Mouse (Mus musculus): ENCODE data around the gene Nutm2. TPM values are rescaled to one million over a fixed set of nuclear protein-coding genes. Genes with fewer than 3 reads are reported as not detected.
"Not testable (repeated sequence)": the region's sequence is repeated elsewhere in the genome, so short reads cannot be mapped to it uniquely, and the experiment has no call there.

Gene Nutm2
- polyA plus RNA-seq, 1 experiment from 2014 or later, result not detected

DNA sequence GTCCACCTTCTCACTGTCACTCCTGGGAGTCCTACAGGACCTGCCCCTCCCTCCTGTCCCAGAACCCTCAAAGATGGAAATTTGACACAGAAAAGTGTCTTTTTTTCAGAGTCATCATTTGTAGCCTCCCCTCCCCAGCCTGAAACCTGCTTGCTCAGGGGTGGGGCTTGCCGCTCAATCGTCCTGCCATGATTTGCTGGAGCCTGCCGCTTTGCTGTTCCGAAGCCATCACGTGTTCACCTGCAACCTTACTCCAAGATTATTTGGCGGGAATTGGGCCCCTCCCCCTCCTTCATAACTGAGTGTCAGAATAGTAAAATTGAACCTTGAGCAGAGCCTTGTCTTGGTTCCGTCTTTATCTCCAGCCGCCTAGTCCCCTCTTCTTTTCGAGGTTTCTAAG is 14.8 kb upstream of the Nutm2 start:
- DNase-seq (ENCODE audit: low spot score); H3K4me2 ChIP-seq; H3K27ac ChIP-seq (ENCODE audit: low read depth, low read length); H3K9ac ChIP-seq (ENCODE audit: low read depth, low read length); ATAC-seq (replicated peaks; ENCODE audit: low FRiP score); H3K4me1 ChIP-seq (replicated peaks; ENCODE audit: control insufficient read depth, insufficient read depth, low read length); H3K36me3 ChIP-seq (ENCODE audit: control insufficient read depth, insufficient read depth, low read length); H3K4me3 ChIP-seq (ENCODE audit: low read depth, low read length); H3K9me3 ChIP-seq (ENCODE audit: control insufficient read depth, low read length); H3K27me3 ChIP-seq (replicated peaks; ENCODE audit: control insufficient read depth, insufficient read depth, low read length): not testable (repeated sequence)
- WGBS, result 61% methylated on average over 9 of the region's 9 CpGs

DNA sequence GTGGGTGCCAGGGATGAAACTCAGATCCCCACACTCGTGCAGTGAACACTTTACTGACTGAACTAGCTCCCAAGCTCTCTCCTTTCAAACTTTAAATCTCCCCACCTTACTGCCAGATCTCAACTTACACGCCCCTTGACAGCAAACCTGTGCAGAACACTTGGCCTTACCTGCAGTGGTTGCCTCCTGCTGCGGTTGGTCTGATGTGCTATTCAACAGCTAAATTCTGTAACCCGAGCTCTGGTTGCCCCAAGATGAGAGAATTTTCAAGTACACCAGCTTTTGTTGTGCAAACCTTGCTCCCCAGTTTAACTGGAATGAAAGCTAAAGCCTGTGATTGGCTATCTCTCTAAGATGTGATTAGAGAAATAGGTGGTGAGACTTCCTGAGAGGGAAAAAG is 13.7 kb upstream of the Nutm2 start:
- 26% methylated on average over 4 of the region's 4 CpGs for WGBS
- Histone ChIP-seq H3K4me2 (no peak overlapping the region), H3K27me3 (replicated peaks; ENCODE audit: control insufficient read depth, insufficient read depth, low read length) (no peaks in the 10 kb centered on the region), H3K9me3 (ENCODE audit: control insufficient read depth, low read length) (no peaks in the 10 kb centered on the region), H3K4me1 (replicated peaks; ENCODE audit: control insufficient read depth, insufficient read depth, low read length) (no peaks in the 10 kb centered on the region), H3K36me3 (ENCODE audit: control insufficient read depth, insufficient read depth, low read length) (no peaks in the 10 kb centered on the region), H3K4me3 (ENCODE audit: low read depth, low read length) (no peak overlapping the region), H3K9ac (ENCODE audit: low read depth, low read length) (no peak overlapping the region), H3K27ac (ENCODE audit: low read depth, low read length) (no peak overlapping the region)
- ATAC-seq (replicated peaks; ENCODE audit: low FRiP score) (no peak), DNase-seq (ENCODE audit: low spot score) (no peak)

DNA sequence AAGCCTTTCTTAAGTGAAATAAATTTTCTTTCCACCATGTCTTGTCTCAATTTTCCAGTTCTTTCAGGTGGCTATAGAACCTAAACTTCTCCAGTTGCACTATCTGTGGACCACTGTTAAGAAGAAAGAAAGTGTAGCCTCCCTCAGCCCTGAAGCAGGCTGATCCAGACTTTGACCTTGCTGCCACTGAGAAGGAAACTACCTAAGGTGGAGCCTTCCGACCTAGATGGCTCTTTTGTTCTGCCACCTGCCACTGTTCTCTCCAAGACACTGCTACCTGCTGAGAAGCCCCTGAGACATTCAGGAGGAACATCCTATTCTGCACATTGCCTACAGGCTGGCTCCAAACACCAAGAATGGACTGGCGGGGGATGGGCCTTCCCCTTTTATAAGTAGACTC is 6.7 kb upstream of the Nutm2 start:
- H3K4me2 ChIP-seq; H3K9me3 ChIP-seq (ENCODE audit: control insufficient read depth, low read length); H3K27me3 ChIP-seq (replicated peaks; ENCODE audit: control insufficient read depth, insufficient read depth, low read length); ATAC-seq (replicated peaks; ENCODE audit: low FRiP score); H3K4me1 ChIP-seq (replicated peaks; ENCODE audit: control insufficient read depth, insufficient read depth, low read length); H3K9ac ChIP-seq (ENCODE audit: low read depth, low read length); H3K4me3 ChIP-seq (ENCODE audit: low read depth, low read length); H3K27ac ChIP-seq (ENCODE audit: low read depth, low read length); H3K36me3 ChIP-seq (ENCODE audit: control insufficient read depth, insufficient read depth, low read length); DNase-seq (ENCODE audit: low spot score): not testable (repeated sequence)
- 66% methylated on average over 2 of the region's 2 CpGs for WGBS

DNA sequence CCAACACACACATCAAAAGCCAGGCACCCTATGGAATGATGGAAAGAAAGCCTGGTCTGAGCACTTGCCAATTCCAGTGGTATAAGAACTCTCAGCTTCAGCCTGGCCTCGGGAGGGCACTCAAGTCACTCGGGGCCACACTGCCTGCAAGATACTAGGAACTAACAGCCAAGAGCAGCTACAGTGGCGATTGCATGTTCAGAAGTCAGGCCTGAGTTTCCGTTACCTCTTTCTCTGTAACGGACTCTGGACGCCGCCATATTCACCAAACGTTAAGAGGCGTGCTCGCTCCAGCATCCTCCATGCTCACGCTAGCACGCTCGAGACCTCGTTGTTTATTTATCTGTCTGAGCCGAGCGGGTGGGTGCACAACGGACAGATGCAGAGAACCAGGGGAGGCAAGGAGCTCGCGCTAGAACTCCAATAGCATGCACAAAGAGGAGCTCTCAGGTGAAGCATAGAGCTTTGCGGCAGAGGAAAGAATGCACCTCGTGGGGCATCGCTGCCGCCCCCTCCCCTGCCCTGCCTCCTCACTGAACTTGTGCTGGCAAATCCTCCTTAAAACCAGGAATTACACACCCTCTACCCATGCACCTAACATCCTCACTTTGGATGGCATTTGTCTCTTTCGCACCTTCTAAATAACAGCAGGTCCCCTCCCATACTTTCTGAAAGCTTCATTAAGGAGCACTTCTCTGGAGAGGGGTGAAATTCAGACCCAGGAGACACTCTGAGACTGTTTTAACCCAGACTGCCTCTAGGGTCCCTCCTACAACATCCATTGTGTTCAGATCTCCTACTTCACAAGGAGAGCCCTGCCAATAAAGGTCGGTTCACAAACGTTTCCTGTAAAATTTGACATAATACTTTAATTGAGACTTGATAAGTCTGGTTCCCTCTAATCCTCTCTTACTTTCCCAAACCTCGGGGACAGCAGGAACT is 2.2 kb upstream of the Nutm2 start:
- peak overlapping the region; percentile 48 for H3K4me2 ChIP-seq
- WGBS, result 30% methylated on average over 27 of the region's 27 CpGs
- H3K36me3 ChIP-seq (ENCODE audit: control insufficient read depth, insufficient read depth, low read length), result no peaks in the 10 kb centered on the region
- no peak overlapping the region for H3K4me3 ChIP-seq (ENCODE audit: low read depth, low read length)
- no peaks in the 10 kb centered on the region for H3K4me1 ChIP-seq (replicated peaks; ENCODE audit: control insufficient read depth, insufficient read depth, low read length)
- no peak overlapping the region for H3K27ac ChIP-seq (ENCODE audit: low read depth, low read length)
- no peaks in the 10 kb centered on the region for H3K9me3 ChIP-seq (ENCODE audit: control insufficient read depth, low read length)
- H3K27me3 ChIP-seq (replicated peaks; ENCODE audit: control insufficient read depth, insufficient read depth, low read length), result no peaks in the 10 kb centered on the region
- DNase-seq (ENCODE audit: low spot score) (no peak), ATAC-seq (replicated peaks; ENCODE audit: low FRiP score) (no peak)
- H3K9ac ChIP-seq (ENCODE audit: low read depth, low read length), result no peak overlapping the region

DNA sequence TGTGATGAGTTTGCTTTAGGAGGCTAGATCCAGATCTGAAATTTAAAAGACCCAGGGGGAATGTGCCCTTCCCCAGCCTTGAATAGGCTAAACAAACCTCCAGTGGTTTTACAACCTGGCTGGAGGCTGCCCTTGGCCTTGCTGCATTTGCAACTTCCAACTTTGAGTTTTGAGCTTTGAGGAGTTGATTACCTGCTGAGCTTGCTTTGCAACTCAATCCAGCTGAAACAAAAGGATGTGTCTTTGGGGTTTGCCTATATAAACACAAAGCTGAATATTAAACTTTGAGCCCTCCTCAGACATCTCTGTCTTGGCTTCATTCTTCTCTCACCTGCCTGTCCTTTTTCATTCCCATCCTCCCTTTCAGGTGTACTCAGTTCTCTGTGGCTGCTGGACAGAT is 21.4 kb downstream of the Nutm2 start:
- ATAC-seq (replicated peaks; ENCODE audit: low FRiP score); H3K4me2 ChIP-seq; H3K36me3 ChIP-seq (ENCODE audit: control insufficient read depth, insufficient read depth, low read length); H3K27ac ChIP-seq (ENCODE audit: low read depth, low read length); H3K9me3 ChIP-seq (ENCODE audit: control insufficient read depth, low read length); H3K4me1 ChIP-seq (replicated peaks; ENCODE audit: control insufficient read depth, insufficient read depth, low read length); DNase-seq (ENCODE audit: low spot score); H3K4me3 ChIP-seq (ENCODE audit: low read depth, low read length); H3K27me3 ChIP-seq (replicated peaks; ENCODE audit: control insufficient read depth, insufficient read depth, low read length); H3K9ac ChIP-seq (ENCODE audit: low read depth, low read length): not testable (repeated sequence)

DNA sequence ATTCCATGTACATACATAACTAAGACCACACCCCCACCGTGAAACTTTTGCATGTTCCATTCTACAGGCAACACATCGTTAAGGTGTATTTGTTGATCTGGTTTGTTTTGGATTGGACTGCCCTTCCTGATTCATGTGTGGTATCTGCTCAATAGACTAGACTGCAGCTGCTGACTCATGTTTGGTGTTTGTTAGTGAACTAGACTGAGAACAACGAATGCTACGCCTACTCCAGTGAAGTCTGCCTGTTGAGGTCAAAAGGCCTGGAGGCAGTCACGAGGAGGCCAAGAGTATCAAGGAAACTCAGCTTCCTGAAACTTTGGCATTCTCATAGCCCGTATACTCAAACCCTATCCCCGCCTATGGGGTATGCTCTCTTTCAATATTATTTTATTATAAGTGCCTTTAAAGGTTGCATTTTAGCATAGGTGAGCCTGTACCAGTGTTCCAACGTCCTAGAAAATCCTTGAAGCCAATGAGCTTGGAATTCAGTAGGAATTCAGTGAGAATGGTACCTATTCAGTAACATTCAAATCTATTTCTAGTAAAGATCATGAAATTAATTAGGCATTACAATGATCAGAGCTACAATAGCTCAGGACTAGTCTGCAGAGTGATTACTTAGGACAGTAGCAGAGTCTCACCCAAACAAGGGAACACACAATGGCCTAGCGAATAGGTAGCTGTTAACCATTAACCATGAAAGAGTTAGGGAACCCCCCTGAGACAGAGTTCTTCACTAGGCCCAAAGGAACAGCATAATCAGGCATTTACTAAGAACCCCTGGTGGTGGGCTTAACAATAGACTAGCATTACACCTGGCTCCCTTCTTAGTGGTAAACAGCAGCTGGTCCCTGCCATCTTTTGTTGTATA is 43.6 kb downstream of the Nutm2 start:
- H3K9me3 ChIP-seq (ENCODE audit: control insufficient read depth, low read length); H3K27ac ChIP-seq (ENCODE audit: low read depth, low read length); ATAC-seq (replicated peaks; ENCODE audit: low FRiP score); DNase-seq (ENCODE audit: low spot score); H3K9ac ChIP-seq (ENCODE audit: low read depth, low read length); H3K4me2 ChIP-seq; H3K36me3 ChIP-seq (ENCODE audit: control insufficient read depth, insufficient read depth, low read length); H3K4me1 ChIP-seq (replicated peaks; ENCODE audit: control insufficient read depth, insufficient read depth, low read length); H3K4me3 ChIP-seq (ENCODE audit: low read depth, low read length); H3K27me3 ChIP-seq (replicated peaks; ENCODE audit: control insufficient read depth, insufficient read depth, low read length): not testable (repeated sequence)
- 83% methylated on average over 9 of the region's 9 CpGs for WGBS

Other genes starting within 250 kb of the Nutm2 start
- gene Gm906, start 217.0 kb upstream of the Nutm2 start, polyA plus RNA-seq (2014; fragmentation: Nextera tagmentation; extraction: Ambion mirVana), result not detected in 2 replicates
- gene Fbxw17, start 49.4 kb upstream of the Nutm2 start, polyA plus RNA-seq (2014; fragmentation: Nextera tagmentation; extraction: Ambion mirVana), result 17.8 and 17.9 TPM in 2 replicates
- gene Gm47429, start 23.4 kb upstream of the Nutm2 start, polyA plus RNA-seq (2014; fragmentation: Nextera tagmentation; extraction: Ambion mirVana), result not detected in 2 replicates
- gene Gm904, start 175.9 kb downstream of the Nutm2 start, polyA plus RNA-seq (2014; fragmentation: Nextera tagmentation; extraction: Ambion mirVana), result not detected in 2 replicates
- not detected in 2 replicates for gene Gm8765, start 231.0 kb downstream of the Nutm2 start, polyA plus RNA-seq (2014; fragmentation: Nextera tagmentation; extraction: Ambion mirVana)